Mouse (Mus musculus): ENCODE results near the gene Orai2.

DNA sequence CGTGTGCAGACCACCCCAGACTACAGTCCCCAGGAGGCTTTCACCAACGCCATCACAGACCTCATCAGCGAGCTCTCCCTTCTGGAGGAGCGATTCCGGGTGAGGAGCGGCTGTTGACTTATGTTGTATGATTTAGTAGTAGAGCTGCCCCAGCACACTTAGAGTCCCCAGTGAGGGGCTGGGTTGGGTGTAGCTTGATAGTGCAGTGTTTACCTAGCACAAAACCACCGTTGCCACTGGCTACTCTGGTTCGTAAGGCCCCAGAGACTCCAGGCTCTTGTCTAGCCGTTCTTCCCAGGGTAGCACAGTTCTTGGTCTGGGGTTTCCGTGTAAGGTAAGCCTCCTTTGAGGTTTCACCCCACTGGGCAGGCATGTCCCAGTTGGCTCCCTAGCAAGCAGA, 48.3 kb downstream of the Orai2 start:
- TF ChIP-seq POLR2A (IDR thresholded peaks at IDR 0.05; ENCODE audit: borderline replicate concordance, low read depth, low read length) (0 out of 2 replicates have a peak, but pooled peaks have one; percentile 10), CTCF (IDR thresholded peaks at IDR 0.05; ENCODE audit: low read depth, low read length) (no peak)

All from bone marrow macrophage, adult 2 months (primary cell).